Mouse (Mus musculus) layer of hippocampus, adult 11-12 months (tissue): ENCODE results near the gene Dnajb4.

Experiments
- DNase-seq: peaks from one replicate; pipeline ENCODE4 v3.0.0; 2022; ENCODE audit warnings: low spot score

The Dnajb4 gene

GRCm38 (mm10) chr3:152209967-152210634, at the start of gene Dnajb4, which contains the start of gene Fubp1:
Dnajb4 (minus strand) TSS chr3:152210302.
Fubp1 (plus strand) TSS chr3:152210422.
- peak; percentile 99 for DNase-seq

GRCm38 (mm10) chr3:152259409-152259808, 49.3 kb upstream of the Dnajb4 start:
- peak; percentile 81 for DNase-seq

- DNase-seq: no peak
Observed at GRCm38 (mm10) chr3:152257528-152257927, 47.4 kb upstream of the Dnajb4 start.

GRCm38 (mm10) chr3:152250487-152250886, 40.4 kb upstream of the Dnajb4 start:
- DNase-seq: no peak

- DNase-seq: no peak
Observed at GRCm38 (mm10) chr3:152247708-152248107, 37.6 kb upstream of the Dnajb4 start.

GRCm38 (mm10) chr3:152245273-152245910, 35.3 kb upstream of the Dnajb4 start:
- DNase-seq: peak; percentile 38

GRCm38 (mm10) chr3:152243304-152243703, 33.2 kb upstream of the Dnajb4 start:
- DNase-seq: no peak

- DNase-seq: no peak
Observed at GRCm38 (mm10) chr3:152241098-152241497, 31.0 kb upstream of the Dnajb4 start.

GRCm38 (mm10) chr3:152239592-152239991, 29.5 kb upstream of the Dnajb4 start:
- DNase-seq: no peak

- DNase-seq: no peak
Observed at GRCm38 (mm10) chr3:152238836-152239235, 28.7 kb upstream of the Dnajb4 start.

- DNase-seq: no peak
Observed at GRCm38 (mm10) chr3:152235805-152236204, 25.7 kb upstream of the Dnajb4 start.

- DNase-seq: no peak
Observed at GRCm38 (mm10) chr3:152235238-152235637, 25.1 kb upstream of the Dnajb4 start.

GRCm38 (mm10) chr3:152231333-152232100, 21.4 kb upstream of the Dnajb4 start:
- DNase-seq: no peak

- DNase-seq: no peak
Observed at GRCm38 (mm10) chr3:152229271-152229670, 19.2 kb upstream of the Dnajb4 start.

- no peak for DNase-seq
Observed at GRCm38 (mm10) chr3:152228843-152229242, 18.7 kb upstream of the Dnajb4 start.

GRCm38 (mm10) chr3:152225906-152226305, 15.8 kb upstream of the Dnajb4 start:
- DNase-seq: no peak

- DNase-seq: no peak
Observed at GRCm38 (mm10) chr3:152224918-152225317, 14.8 kb upstream of the Dnajb4 start.

- DNase-seq: no peak
Observed at GRCm38 (mm10) chr3:152213416-152213815, 3.3 kb upstream of the Dnajb4 start.

- no peak for DNase-seq
Observed at GRCm38 (mm10) chr3:152211731-152212279, 1.7 kb upstream of the Dnajb4 start.

GRCm38 (mm10) chr3:152210728-152211391, 758 bp upstream of the Dnajb4 start:
- peak; percentile 63 for DNase-seq

- DNase-seq: no peak
Observed at GRCm38 (mm10) chr3:152209177-152209966, 730 bp downstream of the Dnajb4 start.
